Mouse (Mus musculus): ENCODE measurements around the gene Gm37419.

Gm37419 gene

DNA sequence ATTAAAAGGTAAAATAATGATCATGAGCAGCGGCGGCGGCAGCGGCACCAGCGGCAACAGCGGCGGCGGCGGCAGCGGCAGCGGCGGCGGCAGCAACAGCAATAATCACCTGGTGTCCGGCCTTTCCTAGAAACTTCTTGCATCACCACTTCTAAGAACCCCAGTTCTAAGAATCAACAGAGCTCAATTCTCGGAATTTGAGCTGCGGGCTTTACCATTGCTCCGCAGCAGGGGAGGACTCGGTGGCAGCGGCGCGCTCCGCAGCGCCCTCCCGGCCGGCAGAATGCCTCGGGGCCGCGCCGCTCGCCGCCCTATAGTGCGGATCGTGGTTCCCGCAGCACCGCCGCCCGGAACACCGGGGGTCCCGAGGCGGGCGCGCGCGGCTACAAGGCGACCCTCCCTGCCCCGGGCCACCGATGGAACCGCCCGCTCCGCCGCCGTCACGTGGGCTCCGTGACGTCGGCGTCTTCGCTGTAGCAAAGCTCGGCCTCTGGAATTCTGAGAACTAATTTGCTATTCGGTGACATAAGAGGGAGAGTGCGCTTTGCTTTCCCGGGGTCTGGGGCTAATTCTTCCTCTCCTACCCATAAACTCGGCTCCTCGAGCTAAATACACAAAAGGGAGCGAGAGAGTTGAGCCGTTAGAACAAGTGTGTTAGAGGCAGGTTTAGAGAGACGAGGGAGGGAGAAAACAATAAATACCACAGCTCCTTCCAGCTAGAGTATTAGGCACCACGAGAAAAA, at the start of gene Gm37419, which contains the start of gene Bcl6:
Gene Gm37419 (plus strand): TSS at position 17 of the 743 bp plus-strand sequence.
Gene Bcl6 (minus strand): TSS at position 387 of the 743 bp plus-strand sequence.
- DNase-seq (ENCODE audit: low spot score): peak; percentile 76

DNA sequence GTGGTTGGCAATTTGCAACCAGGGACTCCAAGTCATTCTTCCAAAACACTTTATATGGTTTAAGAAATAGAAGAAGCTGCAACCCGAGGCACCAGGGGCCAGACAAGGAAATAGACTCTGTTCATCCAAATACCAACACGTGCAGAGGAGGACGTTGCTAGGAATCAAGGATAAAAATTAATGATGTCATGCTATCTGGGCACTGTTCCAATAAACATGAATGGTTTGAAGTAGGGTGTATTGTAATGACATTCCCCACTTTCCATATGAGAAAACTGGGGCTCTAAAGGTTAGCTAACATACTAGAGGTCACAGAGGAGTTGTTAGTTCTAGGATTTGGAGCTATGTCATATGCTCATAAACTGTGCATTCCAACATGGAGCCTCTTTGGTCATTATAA, 43.5 kb upstream of the Gm37419 start:
- DNase-seq (ENCODE audit: low spot score): no peak

DNA sequence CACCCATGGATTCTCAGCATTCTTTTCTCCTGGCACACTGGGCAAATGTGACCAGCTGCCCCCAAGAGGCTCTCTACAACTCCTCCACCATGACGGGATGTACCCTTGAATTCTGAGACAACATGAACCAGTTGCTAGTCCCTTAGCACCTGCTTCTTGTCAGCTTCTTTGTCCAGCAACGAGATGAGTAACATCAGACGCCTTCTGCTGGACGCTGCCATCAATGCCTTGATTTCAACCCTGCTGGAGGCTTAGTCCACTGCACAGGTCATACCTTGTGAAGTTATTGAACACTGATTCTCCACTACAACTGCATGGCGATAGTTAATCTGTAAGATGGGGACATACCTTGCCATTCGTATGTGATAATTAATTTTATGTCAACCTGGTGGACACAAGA, 40.6 kb upstream of the Gm37419 start:
- no peak for DNase-seq (ENCODE audit: low spot score)

DNA sequence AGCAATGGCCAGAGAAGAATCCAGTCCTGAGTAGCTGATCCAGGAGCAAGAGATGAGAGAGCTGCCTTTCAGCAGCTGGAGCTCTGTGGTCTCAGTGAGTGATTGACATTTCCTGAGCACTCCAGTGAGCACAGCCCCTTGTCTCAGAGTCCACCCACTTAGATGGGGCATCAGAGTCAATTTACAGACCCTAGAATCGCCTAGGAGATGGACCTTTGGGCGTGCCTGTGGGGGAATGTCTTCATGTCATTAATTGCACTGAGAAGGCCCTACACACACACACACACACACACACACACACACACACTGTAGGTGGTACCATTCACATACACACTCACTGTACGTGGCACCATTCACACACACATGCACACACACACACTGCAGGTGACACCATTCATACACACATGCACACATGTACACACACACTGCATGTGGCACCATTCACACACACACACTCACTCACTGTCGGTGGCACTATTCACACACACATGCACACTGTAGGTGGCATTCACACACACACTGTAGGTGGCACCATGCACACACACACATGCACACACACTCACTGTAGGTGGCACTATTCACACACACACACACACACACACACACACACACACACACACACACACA, 36.1 kb upstream of the Gm37419 start:
- no peak for DNase-seq (ENCODE audit: low spot score)

DNA sequence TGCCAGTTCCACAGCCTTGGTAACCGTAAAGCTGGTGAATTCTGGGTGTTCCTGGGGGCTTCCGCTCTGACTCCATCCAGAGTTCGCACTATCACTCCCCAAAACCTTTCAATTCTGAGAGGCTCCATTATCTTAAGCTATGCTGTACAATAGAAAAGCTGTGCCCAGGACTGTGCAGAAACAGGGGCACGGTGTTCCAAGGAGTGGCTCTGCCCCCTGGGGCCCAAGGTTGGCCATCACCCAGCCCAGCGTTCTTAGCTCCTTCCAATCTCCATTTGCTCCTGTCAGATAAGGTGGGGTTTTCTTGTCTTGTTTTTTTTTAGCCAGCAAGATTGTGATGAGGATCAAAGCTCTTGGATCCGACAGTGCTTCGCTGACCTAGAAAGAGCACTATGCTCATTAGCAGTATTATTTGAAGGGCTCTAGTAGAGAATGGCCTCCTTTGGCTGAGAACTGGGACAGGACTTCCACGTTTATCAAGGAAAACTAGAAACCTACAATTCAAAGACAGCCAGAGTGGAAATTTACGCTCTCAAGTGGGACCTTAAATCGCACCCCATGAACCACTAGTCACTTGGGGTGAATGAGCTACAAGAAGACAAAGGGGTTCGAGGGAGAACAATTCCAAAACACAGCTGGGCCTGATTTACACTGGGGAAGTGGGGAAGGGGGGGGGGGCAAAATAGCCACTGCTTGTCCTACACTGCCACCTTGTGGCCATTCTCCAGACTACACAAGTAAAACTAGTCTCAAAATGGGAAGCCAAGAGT, 34.9 kb upstream of the Gm37419 start:
- DNase-seq (ENCODE audit: low spot score): no peak

DNA sequence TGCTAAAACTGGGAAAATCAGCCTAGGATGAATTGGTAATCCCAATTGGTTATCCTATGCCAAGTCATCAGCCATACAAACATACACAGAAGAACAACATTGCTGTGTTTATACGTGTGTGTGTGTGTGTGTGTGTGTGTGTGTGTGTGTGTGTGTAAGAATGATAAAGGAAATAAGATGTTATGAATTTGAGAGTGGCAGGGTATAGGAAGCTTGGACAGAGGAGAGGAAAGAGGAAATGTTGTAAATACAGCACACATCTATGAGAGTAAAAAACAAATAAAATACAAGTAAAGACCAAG, 34.4 kb upstream of the Gm37419 start:
- DNase-seq (ENCODE audit: low spot score): no peak

DNA sequence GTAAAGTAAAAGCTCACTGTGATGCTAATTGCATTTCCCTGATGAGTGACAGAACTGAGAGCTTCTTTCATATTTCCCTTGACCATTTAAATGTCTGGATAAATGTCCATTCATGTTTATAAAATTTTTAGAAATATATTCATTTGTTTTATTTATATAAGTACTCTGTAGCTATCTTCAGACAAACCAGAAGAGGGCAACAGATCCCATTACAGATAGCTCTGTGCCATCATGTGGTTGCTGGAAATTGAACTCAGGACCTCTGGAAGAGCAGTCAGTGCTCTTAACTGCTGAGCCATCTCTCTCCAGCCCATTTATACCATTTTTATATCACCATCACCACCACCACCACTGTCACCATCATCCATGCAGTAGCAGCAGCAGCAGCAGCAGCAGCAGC, 29.3 kb upstream of the Gm37419 start:
- no peak for DNase-seq (ENCODE audit: low spot score)

DNA sequence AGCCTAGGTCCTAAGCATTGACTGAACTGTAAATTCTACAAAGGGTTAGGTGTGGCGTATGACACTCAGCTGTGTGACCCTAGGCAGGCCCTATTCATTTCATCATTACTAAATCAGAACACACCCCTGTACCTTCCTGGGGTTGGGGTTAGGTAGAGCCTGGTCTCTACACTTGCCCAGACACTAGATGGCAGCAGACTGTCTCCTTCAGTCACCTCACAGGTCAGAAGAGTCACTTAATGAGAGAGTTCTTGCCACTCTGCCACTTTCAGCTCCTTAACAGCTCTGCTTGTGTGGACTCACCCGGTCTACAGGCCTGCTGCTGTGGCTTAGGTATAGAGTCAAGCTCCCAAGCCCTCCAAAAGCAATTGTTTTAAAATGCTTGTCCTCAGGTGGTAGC, 25.9 kb upstream of the Gm37419 start:
- DNase-seq (ENCODE audit: low spot score): no peak

DNA sequence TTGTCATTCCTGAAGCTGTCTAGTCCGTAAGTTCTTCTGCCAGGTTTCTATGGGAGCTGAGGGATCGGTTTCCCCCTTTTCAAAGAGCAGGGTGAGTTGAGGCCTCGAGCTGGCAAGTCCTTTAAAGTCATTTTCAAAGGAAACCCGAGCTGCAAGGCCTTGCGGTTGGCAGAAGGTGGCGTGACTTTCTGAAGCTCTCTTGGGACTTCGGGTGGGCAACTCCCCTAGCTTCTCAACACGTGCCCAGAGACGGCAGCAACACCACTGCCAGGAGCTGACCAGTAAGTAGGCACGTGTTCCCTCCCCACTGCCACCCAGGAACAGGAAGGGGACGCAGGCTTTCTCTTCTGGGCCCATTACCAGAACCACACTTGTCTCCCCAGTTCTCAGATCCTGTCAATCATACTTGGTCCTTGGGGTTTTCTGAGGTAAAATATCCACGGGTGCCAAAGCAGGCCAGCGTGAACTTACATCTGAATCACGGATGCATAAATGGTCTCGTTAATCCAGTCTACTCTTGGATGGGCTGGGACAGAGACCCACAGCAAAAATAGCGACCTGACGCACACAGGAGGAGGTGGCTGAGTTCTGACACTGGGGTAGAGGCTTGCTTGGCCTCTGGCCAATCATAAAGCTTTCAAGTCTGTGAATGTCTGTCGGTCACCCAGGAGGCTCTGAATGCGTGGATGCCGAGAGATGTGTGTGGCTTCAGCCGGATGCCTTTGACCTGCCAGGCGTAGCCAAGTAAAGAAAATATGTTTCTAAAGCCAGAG, 24.2 kb upstream of the Gm37419 start:
- no peak for DNase-seq (ENCODE audit: low spot score)

DNA sequence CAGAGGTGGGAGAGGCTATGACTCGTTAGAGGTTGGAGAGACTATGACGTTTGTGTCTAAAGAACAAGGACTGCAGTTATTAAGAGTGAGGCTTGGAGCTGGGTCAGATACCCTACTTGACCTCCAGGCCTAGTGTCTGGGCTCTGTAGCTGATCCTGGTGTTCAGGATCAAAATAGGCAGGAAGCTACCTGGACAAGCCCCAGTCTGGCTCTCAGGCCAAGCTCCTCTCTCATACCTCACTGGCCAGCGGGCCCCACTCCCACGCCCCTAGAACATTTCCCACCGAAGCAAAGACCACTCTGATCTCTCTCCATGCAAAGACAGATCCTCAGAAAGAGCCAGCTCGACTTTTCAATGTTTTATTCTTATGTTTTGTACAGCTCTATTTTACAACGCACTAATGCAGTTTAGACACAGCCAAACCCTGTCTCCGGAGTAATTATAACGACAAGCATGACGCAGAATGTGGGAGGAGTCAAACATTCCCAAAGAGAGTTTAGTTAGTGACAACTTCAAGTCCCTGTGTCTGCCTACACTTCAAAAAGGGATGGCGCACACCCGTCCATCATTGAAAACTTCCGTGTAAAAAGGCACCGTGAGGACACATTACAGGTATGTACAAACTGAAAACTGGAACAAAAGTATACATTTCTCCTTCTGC, 23.4 kb upstream of the Gm37419 start:
- DNase-seq (ENCODE audit: low spot score): peak; percentile 2

DNA sequence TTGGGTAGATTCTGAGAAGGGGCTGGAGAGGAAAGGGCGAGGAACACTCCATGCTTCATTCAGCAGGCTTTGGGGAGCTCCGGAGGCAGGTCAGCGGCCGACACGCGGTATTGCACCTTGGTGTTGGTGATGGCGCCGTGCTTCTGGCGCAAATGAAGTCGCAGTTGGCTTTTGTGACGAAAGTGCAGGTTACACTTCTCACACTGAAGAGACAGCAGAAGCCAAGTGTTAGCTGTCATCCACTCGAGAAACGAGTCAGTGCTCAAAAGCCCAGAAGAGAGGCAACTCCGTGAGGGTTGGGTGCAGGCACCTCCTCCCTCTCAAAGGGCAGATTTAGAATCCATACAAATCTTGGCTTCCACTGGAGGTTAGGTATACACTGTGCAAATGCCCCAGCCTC, 22.2 kb upstream of the Gm37419 start:
- DNase-seq (ENCODE audit: low spot score): no peak

DNA sequence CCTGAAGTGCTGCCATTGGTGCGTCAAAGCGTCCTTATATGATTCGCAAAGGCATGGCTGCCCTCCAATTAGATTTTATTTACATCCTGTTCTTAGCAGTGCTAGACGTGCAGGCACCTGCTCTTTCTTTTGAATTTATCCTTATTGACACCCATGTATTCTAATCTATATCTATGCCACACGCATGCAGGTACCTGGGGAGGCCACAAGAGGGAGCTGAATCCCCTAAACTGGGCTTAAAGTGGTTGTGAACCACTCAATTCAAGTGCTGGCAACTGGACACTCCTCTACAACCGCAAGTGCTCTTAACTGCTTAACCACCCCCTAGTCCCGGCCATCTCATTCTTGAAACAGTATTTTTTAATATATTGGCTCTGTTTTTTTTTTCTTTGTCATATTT, 21.0 kb upstream of the Gm37419 start:
- no peak for DNase-seq (ENCODE audit: low spot score)

DNA sequence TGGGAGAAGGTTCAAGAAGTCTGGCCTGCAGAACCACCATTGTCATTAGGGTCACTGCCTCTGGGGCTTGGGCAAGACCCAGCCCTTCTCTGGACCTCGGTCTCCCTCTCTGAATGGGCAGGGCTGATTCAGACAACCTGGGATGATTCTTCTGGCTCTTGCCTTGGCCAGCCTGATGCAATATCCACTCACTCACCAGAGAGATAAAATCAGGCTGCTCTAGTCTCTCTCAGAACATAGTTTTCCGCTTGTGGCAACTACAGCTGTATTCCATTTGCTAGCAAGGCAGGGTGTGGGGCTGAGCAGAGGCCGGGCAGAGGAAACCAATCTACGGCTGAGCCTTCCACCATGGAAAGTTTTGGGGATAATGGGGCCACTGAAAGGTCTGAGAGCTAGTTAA, 19.4 kb upstream of the Gm37419 start:
- no peak for DNase-seq (ENCODE audit: low spot score)

DNA sequence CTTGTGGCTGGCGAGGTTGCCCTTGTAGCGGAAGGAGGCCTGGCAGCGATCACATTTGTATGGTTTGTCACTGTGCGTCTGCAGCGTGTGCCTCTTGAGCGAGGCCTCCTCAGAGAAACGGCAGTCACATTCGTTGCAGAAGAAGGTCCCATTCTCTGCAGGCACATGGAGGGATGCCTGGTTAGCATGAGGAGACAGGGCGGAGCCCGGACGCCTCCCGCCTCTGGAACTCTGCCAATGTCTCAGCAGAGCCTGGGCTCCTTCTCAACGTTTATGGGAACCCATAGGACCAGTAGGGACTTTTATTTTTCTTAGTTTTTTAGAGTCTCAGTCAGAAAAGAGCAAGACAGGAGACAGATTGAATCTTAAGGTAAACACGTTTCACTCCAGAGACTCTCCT, 18.4 kb upstream of the Gm37419 start:
- DNase-seq (ENCODE audit: low spot score): no peak

DNA sequence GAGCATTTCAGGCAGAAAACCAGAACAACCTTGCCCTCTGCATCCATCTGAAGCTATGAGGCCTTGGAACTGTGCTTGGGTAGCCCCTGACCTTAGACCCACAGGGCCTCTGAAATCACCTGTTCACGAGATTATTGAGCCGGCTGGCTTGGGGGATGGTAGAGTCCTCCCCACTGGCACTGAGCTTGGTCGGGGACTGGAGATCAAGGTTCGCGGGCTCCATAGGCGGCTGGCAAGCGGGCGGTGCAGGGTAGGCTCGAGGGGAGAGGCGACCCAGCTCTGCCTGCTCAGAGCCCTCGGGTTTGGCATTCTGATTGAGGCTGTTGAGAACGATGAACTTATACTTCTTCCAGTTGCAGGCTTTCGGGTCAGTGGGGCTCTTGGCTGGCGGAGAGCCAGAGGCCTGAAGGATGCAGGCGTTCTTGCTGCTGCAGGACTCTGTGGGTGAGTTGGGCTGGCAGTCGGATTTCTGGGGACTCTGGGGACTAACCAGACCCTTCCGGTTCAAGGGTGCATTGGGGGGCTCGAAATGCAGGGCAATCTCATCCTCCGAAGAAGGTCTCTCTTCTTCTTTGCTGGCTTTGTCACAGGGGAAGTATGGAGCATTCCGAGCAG, 16.0 kb upstream of the Gm37419 start:
- no peak for DNase-seq (ENCODE audit: low spot score)

DNA sequence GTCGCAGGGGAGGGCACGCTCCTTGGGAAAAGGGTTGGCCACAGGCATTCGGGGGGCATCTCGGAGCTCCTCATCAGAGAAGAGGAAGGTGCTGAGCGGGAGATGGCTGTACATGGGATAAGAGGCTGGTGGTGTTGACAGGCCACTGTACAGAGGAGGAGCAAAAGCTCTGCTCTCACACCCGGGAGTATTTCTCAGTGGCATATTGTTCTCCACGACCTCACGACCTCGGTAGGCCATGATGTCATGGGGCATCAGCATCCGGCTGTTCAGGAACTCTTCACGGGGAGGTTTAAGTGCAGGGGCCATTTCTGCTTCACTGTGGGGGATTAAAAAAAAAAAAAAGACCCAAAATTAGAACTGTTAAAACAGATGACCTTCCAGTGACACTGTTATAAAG, 15.4 kb upstream of the Gm37419 start:
- no peak for DNase-seq (ENCODE audit: low spot score)

DNA sequence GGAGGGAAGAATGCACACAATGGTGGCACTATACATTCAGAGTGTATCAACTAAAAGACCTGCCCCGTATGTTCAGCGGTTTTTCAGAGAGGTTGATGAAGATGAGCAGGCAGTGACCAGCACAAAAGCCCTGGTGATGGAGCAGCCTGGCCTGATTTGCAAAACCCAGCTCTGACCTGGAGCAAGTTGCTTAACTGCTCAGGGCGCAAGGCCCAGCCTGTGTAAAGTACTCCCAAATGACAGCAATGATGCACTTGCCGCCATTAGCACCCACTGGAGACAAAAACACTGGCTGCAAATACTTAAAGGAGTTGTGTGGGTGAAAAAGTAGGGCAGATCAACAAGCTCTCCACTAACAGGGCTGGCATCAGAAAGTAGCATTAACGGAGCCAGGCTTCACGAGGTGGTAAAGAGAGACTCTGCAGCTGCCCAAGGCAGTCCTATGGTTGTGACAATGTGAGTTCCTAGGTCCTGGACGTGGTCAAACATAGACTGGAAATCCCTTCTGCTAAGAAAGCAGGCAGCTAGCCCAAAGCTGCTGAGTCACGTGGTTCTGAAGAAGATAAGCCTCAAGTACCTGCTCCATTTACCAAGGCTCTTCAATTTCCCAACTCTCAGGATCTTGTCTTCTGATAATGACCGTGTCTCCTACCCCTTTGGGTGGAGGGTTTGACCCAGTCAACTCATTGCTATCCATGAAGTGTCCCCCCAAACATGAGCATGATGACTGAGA, 14.5 kb upstream of the Gm37419 start:
- DNase-seq (ENCODE audit: low spot score): no peak

DNA sequence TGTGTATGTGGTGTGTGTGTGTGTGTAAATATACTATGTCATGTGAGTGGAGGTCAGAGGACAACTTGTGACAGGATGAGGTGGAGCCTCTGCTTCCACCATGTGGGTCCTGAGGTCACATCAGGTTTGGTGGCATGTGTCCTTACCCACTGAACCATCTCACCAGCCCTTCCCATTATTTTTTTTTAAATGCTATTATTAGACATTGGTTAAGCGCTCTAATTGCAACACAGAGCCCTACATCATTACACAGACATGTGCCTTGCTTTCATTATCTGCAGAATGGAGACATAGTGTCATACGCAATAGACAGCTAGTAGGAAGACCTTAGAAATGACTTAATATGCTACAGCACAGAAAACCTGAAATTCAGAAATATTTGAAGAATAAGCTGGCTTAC, 12.1 kb upstream of the Gm37419 start:
- DNase-seq (ENCODE audit: low spot score): no peak

DNA sequence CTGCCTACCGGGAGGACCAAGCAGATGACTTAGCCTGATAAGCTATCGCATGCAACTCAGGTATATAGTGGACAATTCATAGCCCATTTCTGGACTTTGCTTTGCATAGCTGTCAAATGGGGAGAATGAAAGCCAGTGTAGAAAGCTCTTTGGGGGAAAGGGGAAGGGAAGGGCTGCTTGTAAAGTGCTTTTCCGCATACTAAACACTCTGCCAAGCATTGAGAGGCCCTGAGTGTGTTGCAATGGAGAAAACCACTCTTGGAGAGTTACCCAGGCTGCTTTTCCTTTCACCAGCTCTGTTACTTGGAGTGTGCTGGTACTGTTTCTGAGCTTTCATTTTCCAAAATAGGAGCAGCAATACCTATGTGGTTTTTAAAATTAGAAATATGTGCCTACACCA, 10.6 kb upstream of the Gm37419 start:
- DNase-seq (ENCODE audit: low spot score): no peak

DNA sequence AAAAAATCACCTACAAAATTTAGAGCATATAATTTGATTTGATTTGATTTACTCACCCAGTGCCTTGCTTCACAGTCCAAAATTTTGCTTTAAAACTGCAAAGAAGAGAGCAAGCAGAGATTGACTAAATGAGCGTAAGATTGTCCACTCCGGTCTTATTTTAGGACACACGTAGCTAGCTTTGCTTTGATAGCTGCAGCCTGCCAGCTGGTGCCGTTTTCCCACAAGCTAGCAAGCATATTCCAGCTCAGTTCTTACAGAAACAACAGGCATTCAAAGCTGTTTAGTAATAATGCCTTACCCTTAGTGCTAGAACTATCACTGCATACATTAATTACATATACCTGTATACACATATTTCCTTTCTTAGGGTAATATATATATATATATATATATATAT, 9.8 kb upstream of the Gm37419 start:
- no peak for DNase-seq (ENCODE audit: low spot score)

DNA sequence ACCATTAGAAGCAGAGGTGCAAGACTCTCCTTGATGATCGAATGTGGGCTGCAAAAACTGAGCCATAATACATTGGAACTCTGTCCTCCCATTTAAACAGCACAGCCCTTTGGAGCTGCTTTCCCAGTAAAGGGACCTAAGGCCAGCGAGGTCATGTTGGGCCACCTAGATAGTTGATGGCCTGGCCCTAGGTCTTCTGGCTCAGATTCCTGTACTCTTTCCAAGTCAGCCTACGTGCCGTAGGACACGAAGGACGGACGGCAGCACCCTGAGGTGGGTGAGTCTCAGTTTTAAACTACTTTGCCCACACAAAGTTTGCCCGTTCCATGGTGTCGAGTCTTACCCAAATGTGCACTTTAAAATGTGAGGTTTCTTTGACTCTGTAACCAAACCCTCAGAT, 8.8 kb upstream of the Gm37419 start:
- no peak for DNase-seq (ENCODE audit: low spot score)
